Mouse (Mus musculus) C2C12 (cell line): ENCODE measurements around the gene Kbtbd4. TPM values are rescaled to one million over a fixed set of nuclear protein-coding genes. Genes with fewer than 3 reads are reported as not detected.

Source experiments
- H3K27me3 ChIP-seq: one replicate; pipeline ENCODE4 v1.6.1; 2011; ENCODE audit not compliant: control insufficient read depth, insufficient read depth, insufficient read length
- H3K36me3 ChIP-seq: one replicate; pipeline ENCODE4 v1.6.1; 2011; ENCODE audit not compliant: control insufficient read depth, insufficient read depth
- H3K4me3 ChIP-seq: one replicate; pipeline ENCODE4 v1.5.1; 2011; ENCODE audit warnings: mild to moderate bottlenecking, control low read depth; ENCODE audit not compliant: poor library complexity, insufficient read depth, severe bottlenecking
- H3K79me2 ChIP-seq: one replicate; pipeline ENCODE4 v1.6.1; 2011; ENCODE audit not compliant: control insufficient read depth, insufficient read depth
- H3K79me3 ChIP-seq: one replicate; pipeline ENCODE4 v1.6.1; 2011; ENCODE audit warnings: low read depth, control low read depth
- H3ac ChIP-seq: one replicate; pipeline ENCODE3; 2011; ENCODE audit warnings: low read depth; ENCODE audit not compliant: control insufficient read depth, insufficient read length
- CEBPB ChIP-seq: IDR thresholded peaks from one replicate; pipeline ENCODE4 v1.6.1; 2011; ENCODE audit warnings: low read depth, mild to moderate bottlenecking, control low read depth, moderate library complexity
- CTCF ChIP-seq: IDR thresholded peaks from one replicate; pipeline ENCODE4 v1.5.1; 2011; ENCODE audit not compliant: control insufficient read depth, insufficient read depth, insufficient read length
- FOSL1 ChIP-seq: IDR thresholded peaks from one replicate; pipeline ENCODE4 v1.8.0; 2011; ENCODE audit warnings: mild to moderate bottlenecking, low read length; ENCODE audit not compliant: poor library complexity, insufficient read depth, severe bottlenecking
- MAX ChIP-seq: IDR thresholded peaks from one replicate; pipeline ENCODE4 v1.6.1; 2011; ENCODE audit warnings: mild to moderate bottlenecking, control low read depth
- MYOD1 ChIP-seq: IDR thresholded peaks from one replicate; pipeline ENCODE4 v1.6.1; 2011; ENCODE audit warnings: low read depth; ENCODE audit not compliant: control insufficient read depth, insufficient read length
- MYOG ChIP-seq: IDR thresholded peaks from one replicate; pipeline ENCODE4 v1.6.1; 2011; ENCODE audit not compliant: control insufficient read depth, insufficient read length; ENCODE audit errors: extremely low read depth
- USF1 ChIP-seq: IDR thresholded peaks from one replicate; pipeline ENCODE4 v1.6.1; 2011; ENCODE audit warnings: low read depth, mild to moderate bottlenecking, control low read depth, moderate library complexity
- polyA plus RNA-seq: library from polyadenylated mRNA; unstranded; fragments of >200 nt; fragmentation: generic; extraction: Trizol; gene quantifications from one replicate; pipeline ENCODE4 v1.2.1, GENCODE M21; 2012; ENCODE audit warnings: missing spikeins

Kbtbd4 gene
- polyA plus RNA-seq, 1 experiment: 17.3 TPM

GRCm38 (mm10) chr2:90917233-90917998 lies 12.9 kb downstream of the Kbtbd4 start:
- Histone ChIP-seq H3K79me2 (peaks cover 64% of the 10 kb centered on the region), H3K79me3 (peaks cover 51% of the 10 kb centered on the region), H3K27me3 (no peaks in the 10 kb centered on the region), H3K36me3 (peaks cover 34% of the 10 kb centered on the region), H3K4me3 (peak overlapping the region; percentile 63), H3ac (peak overlapping the region; percentile 92)
- TF ChIP-seq CEBPB (no peak), MAX (peak; percentile 85)

GRCm38 (mm10) chr2:90917999-90918698 lies 13.6 kb downstream of the Kbtbd4 start:
- Histone ChIP-seq H3K27me3 (no peaks in the 10 kb centered on the region), H3K4me3 (peak overlapping the region; percentile 63), H3K79me2 (peaks cover 57% of the 10 kb centered on the region), H3K36me3 (peaks cover 27% of the 10 kb centered on the region), H3ac (peak overlapping the region; percentile 92), H3K79me3 (peaks cover 45% of the 10 kb centered on the region)
- TF ChIP-seq MAX (peak; percentile 9), FOSL1 (no peak), CTCF (no peak), USF1 (no peak)

- no peak for TF ChIP-seq MYOD1
- TF ChIP-seq CEBPB: no peak
- no peak for TF ChIP-seq MYOG
- no peak for TF ChIP-seq FOSL1
- Histone ChIP-seq H3K4me3 (no peak overlapping the region), H3K79me3 (peaks cover 16% of the 10 kb centered on the region)
These were observed 16.6 kb downstream of the Kbtbd4 start for GRCm38 (mm10) chr2:90921178-90921577.

GRCm38 (mm10) chr2:90922636-90923035 lies 18.1 kb downstream of the Kbtbd4 start:
- no peaks in the 10 kb centered on the region for H3K36me3 ChIP-seq
- no peaks in the 10 kb centered on the region for H3K27me3 ChIP-seq
- H3ac ChIP-seq: no peak overlapping the region
- no peak overlapping the region for H3K4me3 ChIP-seq
- peaks cover 4% of the 10 kb centered on the region for H3K79me3 ChIP-seq
- peaks cover 12% of the 10 kb centered on the region for H3K79me2 ChIP-seq
- TF ChIP-seq MAX: no peak
- peak; percentile 87 for TF ChIP-seq CEBPB

More at GRCm38 (mm10) chr2:90921178-90921577, 16.6 kb downstream of the Kbtbd4 start:
- no peaks in the 10 kb centered on the region for H3K27me3 ChIP-seq
- no peaks in the 10 kb centered on the region for H3K36me3 ChIP-seq
- H3ac ChIP-seq: no peak overlapping the region
- H3K79me2 ChIP-seq: peaks cover 26% of the 10 kb centered on the region

- Histone ChIP-seq H3K27me3 (peaks cover 3% of the 10 kb centered on the region), H3K79me3 (no peaks in the 10 kb centered on the region), H3K4me3 (no peak overlapping the region), H3ac (no peak overlapping the region), H3K79me2 (no peaks in the 10 kb centered on the region), H3K36me3 (no peaks in the 10 kb centered on the region)
- TF ChIP-seq MYOG (no peak), USF1 (no peak), CTCF (no peak), CEBPB (no peak)
These were observed 24.0 kb downstream of the Kbtbd4 start for GRCm38 (mm10) chr2:90928566-90928965.

GRCm38 (mm10) chr2:90931829-90932228 lies 27.3 kb downstream of the Kbtbd4 start:
- Histone ChIP-seq H3K36me3 (no peaks in the 10 kb centered on the region), H3K79me3 (no peaks in the 10 kb centered on the region), H3K4me3 (no peak overlapping the region), H3K79me2 (no peaks in the 10 kb centered on the region), H3K27me3 (peaks cover 3% of the 10 kb centered on the region), H3ac (no peak overlapping the region)
- TF ChIP-seq MYOD1 (no peak), USF1 (no peak), MAX (no peak), MYOG (no peak), CEBPB (no peak), FOSL1 (no peak), CTCF (no peak)
